Mouse (Mus musculus): ENCODE data around the gene Lysmd2.
"Not testable (repeated sequence)": the region's sequence is repeated elsewhere in the genome, so short reads cannot be mapped to it uniquely, and the experiment has no call there.

Gene Lysmd2

GRCm38 (mm10) chr9:75625556-75626307, at the start of gene Lysmd2:
Lysmd2 (plus strand) TSS chr9:75625741.
- peak; percentile 79 for DNase-seq

- no peak for DNase-seq
These were observed 46.2 kb upstream of the Lysmd2 start for GRCm38 (mm10) chr9:75579321-75579720.

- DNase-seq: peak; percentile 47
These were observed 43.7 kb upstream of the Lysmd2 start for GRCm38 (mm10) chr9:75581694-75582350.

- DNase-seq: no peak
These were observed 35.4 kb upstream of the Lysmd2 start for GRCm38 (mm10) chr9:75589850-75590790.

- DNase-seq: no peak
These were observed 32.1 kb upstream of the Lysmd2 start for GRCm38 (mm10) chr9:75593481-75593880.

GRCm38 (mm10) chr9:75597036-75597435, 28.5 kb upstream of the Lysmd2 start:
- DNase-seq: no peak

- no peak for DNase-seq
These were observed 27.9 kb upstream of the Lysmd2 start for GRCm38 (mm10) chr9:75597596-75597995.

GRCm38 (mm10) chr9:75599191-75599841, 26.2 kb upstream of the Lysmd2 start:
- peak; percentile 68 for DNase-seq

GRCm38 (mm10) chr9:75600166-75600934, 25.2 kb upstream of the Lysmd2 start:
- DNase-seq: peak; percentile 48

- DNase-seq: no peak
These were observed 24.0 kb upstream of the Lysmd2 start for GRCm38 (mm10) chr9:75601510-75601909.

GRCm38 (mm10) chr9:75607496-75607895, 18.0 kb upstream of the Lysmd2 start:
- DNase-seq: no peak

GRCm38 (mm10) chr9:75609505-75609904, 16.0 kb upstream of the Lysmd2 start:
- DNase-seq: no peak

- DNase-seq: no peak
These were observed 15.6 kb upstream of the Lysmd2 start for GRCm38 (mm10) chr9:75609965-75610364.

GRCm38 (mm10) chr9:75610571-75611493, 14.7 kb upstream of the Lysmd2 start, which contains the start of gene Tmod2:
Tmod2 (minus strand) TSS chr9:75611325.
- DNase-seq: peak; percentile 59

GRCm38 (mm10) chr9:75616560-75616959, 9.0 kb upstream of the Lysmd2 start:
- no peak for DNase-seq

GRCm38 (mm10) chr9:75618836-75619400, 6.6 kb upstream of the Lysmd2 start:
- no peak for DNase-seq

- not testable (repeated sequence) for DNase-seq
These were observed 5.8 kb upstream of the Lysmd2 start for GRCm38 (mm10) chr9:75619761-75620160.

GRCm38 (mm10) chr9:75621428-75621827, 4.1 kb upstream of the Lysmd2 start:
- no peak for DNase-seq

GRCm38 (mm10) chr9:75624983-75625555, 472 bp upstream of the Lysmd2 start:
- no peak for DNase-seq

- DNase-seq: no peak
These were observed 715 bp downstream of the Lysmd2 start for GRCm38 (mm10) chr9:75626308-75626604.
